Mouse (Mus musculus) kidney, embryonic 14.5 days (tissue): Measurements from ENCODE around the gene Fam126a. TPM values are rescaled to one million over a fixed set of nuclear protein-coding genes. Genes with fewer than 3 reads are reported as not detected.

ENCODE experiments used
- ATAC-seq: fragments of 200-750 bp; cut with Nextera tagmentation; 2 replicates; pipeline ENCODE4 v1.8.0; 2017; ENCODE audit warnings: moderate number of reproducible peaks, mild to moderate bottlenecking, moderate TSS enrichment, moderate library complexity; ENCODE audit not compliant: low FRiP score, low TSS enrichment
- H3K27ac ChIP-seq: fragments of 300-500 bp; sonication (generic); 2 replicates; pipeline ENCODE4 v1.5.1; 2014; ENCODE audit warnings: low read depth, mild to moderate bottlenecking, low read length, moderate library complexity, mixed read lengths
- H3K27me3 ChIP-seq: fragments of 300-500 bp; sonication (generic); 2 replicates; pipeline ENCODE4 v1.6.1; 2014; ENCODE audit warnings: mild to moderate bottlenecking, low read length; ENCODE audit not compliant: control insufficient read depth, insufficient read depth
- H3K36me3 ChIP-seq: fragments of 300-500 bp; sonication (generic); 2 replicates; pipeline ENCODE4 v1.6.1; 2014; ENCODE audit warnings: low read length, mixed read lengths; ENCODE audit not compliant: control insufficient read depth, insufficient read depth
- H3K4me1 ChIP-seq: fragments of 300-500 bp; sonication (generic); 2 replicates; pipeline ENCODE4 v1.6.1; 2014; ENCODE audit warnings: low read length, mixed read lengths; ENCODE audit not compliant: control insufficient read depth, insufficient read depth
- H3K4me2 ChIP-seq: fragments of 300-500 bp; sonication (generic); replicated peaks from 2 replicates; pipeline ENCODE4 v1.6.1; 2014; ENCODE audit warnings: low read depth, mild to moderate bottlenecking, low read length
- H3K4me3 ChIP-seq: fragments of 300-500 bp; sonication (generic); 2 replicates; pipeline ENCODE4 v1.5.1; 2014; ENCODE audit warnings: mild to moderate bottlenecking, low read length
- H3K9ac ChIP-seq: fragments of 300-500 bp; sonication (generic); 2 replicates; pipeline ENCODE4 v1.6.1; 2014; ENCODE audit warnings: low read depth, mild to moderate bottlenecking, low read length, moderate library complexity
- H3K9me3 ChIP-seq: fragments of 300-500 bp; sonication (generic); 2 replicates; pipeline ENCODE4 v1.6.1; 2016; ENCODE audit warnings: low read length; ENCODE audit not compliant: control insufficient read depth
- WGBS: fragments of 180-500 bp; shearing (Covaris S2); extraction: QIAGEN DNeasy Blood & Tissue Kit; methylation state at CpG from one replicate; pipeline ENCODE4 v1.1.7; 2014; 5-methylcytosine and 5-hydroxymethylcytosine counted together
- polyA plus RNA-seq: library from polyadenylated mRNA; unstranded; fragments of >200 nt; fragmentation: Nextera tagmentation; extraction: Ambion mirVana; gene quantifications from 2 replicates; pipeline ENCODE4 v1.2.1, GENCODE M21; 2014

Fam126a gene
- polyA plus RNA-seq, 1 experiment from 2014 or later, result 26.8 TPM

DNA sequence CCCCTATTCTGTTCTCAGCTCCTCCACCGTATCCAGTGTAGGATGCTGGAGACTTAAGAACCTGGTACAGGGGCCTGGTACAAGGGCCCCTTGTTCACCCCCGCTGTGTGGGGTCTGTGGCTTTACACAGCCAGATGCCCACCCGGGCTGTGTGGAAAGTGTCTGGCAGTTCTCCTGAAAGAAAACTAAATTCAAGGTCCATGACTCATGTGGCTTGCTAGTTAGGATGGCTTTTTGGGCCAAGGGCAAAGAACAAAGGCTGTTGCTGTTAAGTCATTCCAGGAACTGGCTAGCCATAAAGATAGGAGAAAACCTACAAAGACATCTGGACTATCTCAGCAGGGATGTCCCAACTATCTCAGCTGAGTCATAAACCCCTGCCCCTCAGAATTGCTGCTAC, 121.2 kb downstream of the Fam126a start:
- WGBS, result 90% methylated on average over 3 of the region's 3 CpGs
- Histone ChIP-seq H3K9me3 (peaks cover 8% of the 10 kb centered on the region; the same call in 1 of the 2 replicates), H3K27me3 (no peaks in the 10 kb centered on the region), H3K27ac (no peak overlapping the region), H3K4me3 (no peak overlapping the region), H3K4me2 (no peak overlapping the region), H3K9ac (no peak overlapping the region), H3K4me1 (0 out of 2 replicates have a peak, but pooled peaks cover 3% of the 10 kb centered on the region), H3K36me3 (no peaks in the 10 kb centered on the region)
- ATAC-seq, result no peak

- H3K27me3 ChIP-seq, result no peaks in the 10 kb centered on the region
- H3K4me1 ChIP-seq, result 0 out of 2 replicates have a peak, but pooled peaks cover 3% of the 10 kb centered on the region
- no peak overlapping the region for H3K4me3 ChIP-seq
- H3K9ac ChIP-seq, result no peak overlapping the region
- H3K27ac ChIP-seq, result no peak overlapping the region
- no peaks in the 10 kb centered on the region for H3K36me3 ChIP-seq
- 29% methylated on average over 4 of the region's 4 CpGs for WGBS
- no peak overlapping the region for H3K4me2 ChIP-seq
- H3K9me3 ChIP-seq, result peaks cover 8% of the 10 kb centered on the region; the same call in 1 of the 2 replicates
- ATAC-seq, result 0 out of 2 replicates have a peak, but pooled peaks have one; percentile 44
Observed at GRCm38 (mm10) chr5:23908486-23909090, 121.9 kb downstream of the Fam126a start.

- H3K36me3 ChIP-seq, result no peaks in the 10 kb centered on the region
- H3K9ac ChIP-seq, result no peak overlapping the region
- no peak for ATAC-seq
- H3K27ac ChIP-seq, result no peak overlapping the region
- no peak overlapping the region for H3K4me3 ChIP-seq
- H3K4me1 ChIP-seq, result 0 out of 2 replicates have a peak, but pooled peaks cover 3% of the 10 kb centered on the region
- H3K4me2 ChIP-seq, result no peak overlapping the region
- H3K9me3 ChIP-seq, result no peaks in the 10 kb centered on the region
- no peaks in the 10 kb centered on the region for H3K27me3 ChIP-seq
- 86% methylated on average over 2 of the region's 2 CpGs for WGBS
Observed at GRCm38 (mm10) chr5:23902221-23902620, 128.3 kb downstream of the Fam126a start.

- Histone ChIP-seq H3K4me2 (no peak overlapping the region), H3K27me3 (no peaks in the 10 kb centered on the region), H3K36me3 (no peaks in the 10 kb centered on the region), H3K4me1 (no peaks in the 10 kb centered on the region), H3K9me3 (no peaks in the 10 kb centered on the region), H3K4me3 (no peak overlapping the region), H3K27ac (no peak overlapping the region), H3K9ac (no peak overlapping the region)
- WGBS, result 64% methylated on average over 4 of the region's 4 CpGs
- ATAC-seq, result no peak
Observed at GRCm38 (mm10) chr5:23900190-23900589, 130.3 kb downstream of the Fam126a start.

- Histone ChIP-seq H3K4me1 (no peaks in the 10 kb centered on the region), H3K9ac (no peak overlapping the region), H3K27me3 (no peaks in the 10 kb centered on the region), H3K9me3 (no peaks in the 10 kb centered on the region), H3K4me3 (no peak overlapping the region), H3K36me3 (no peaks in the 10 kb centered on the region), H3K27ac (no peak overlapping the region), H3K4me2 (no peak overlapping the region)
- no peak for ATAC-seq
- 81% methylated on average over 11 of the region's 11 CpGs for WGBS
Observed at GRCm38 (mm10) chr5:23893864-23894771, 136.4 kb downstream of the Fam126a start.

- 67% methylated on average over 5 of the region's 5 CpGs for WGBS
- no peak overlapping the region for H3K4me2 ChIP-seq
- H3K4me1 ChIP-seq, result no peaks in the 10 kb centered on the region
- H3K27me3 ChIP-seq, result no peaks in the 10 kb centered on the region
- H3K36me3 ChIP-seq, result no peaks in the 10 kb centered on the region
- no peaks in the 10 kb centered on the region for H3K9me3 ChIP-seq
- H3K27ac ChIP-seq, result no peak overlapping the region
- H3K9ac ChIP-seq, result no peak overlapping the region
- no peak for ATAC-seq
- no peak overlapping the region for H3K4me3 ChIP-seq
Observed at GRCm38 (mm10) chr5:23893156-23893863, 137.2 kb downstream of the Fam126a start.

DNA sequence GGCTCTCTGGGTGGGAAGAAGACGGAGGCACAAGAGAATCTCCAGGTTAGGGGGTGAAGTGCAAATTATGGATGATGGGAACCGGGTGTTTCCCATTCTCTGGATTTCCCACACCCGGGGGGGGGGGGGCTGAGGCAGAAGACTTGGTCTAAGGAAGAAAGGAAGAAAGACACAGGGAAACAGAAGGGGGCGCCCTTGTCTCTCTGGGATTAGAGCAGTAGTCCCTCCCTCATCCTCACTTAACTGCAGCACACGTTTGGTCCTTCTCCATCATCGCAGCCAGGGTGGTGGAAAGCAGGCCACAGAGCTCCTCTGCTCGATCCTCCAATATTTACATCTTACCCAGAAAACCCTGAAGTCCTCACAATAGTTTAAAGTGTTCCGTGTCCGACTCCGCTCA, 139.8 kb downstream of the Fam126a start:
- WGBS, result 38% methylated on average over 10 of the region's 10 CpGs
- no peak overlapping the region for H3K9ac ChIP-seq
- H3K36me3 ChIP-seq, result no peaks in the 10 kb centered on the region
- H3K27ac ChIP-seq, result no peak overlapping the region
- H3K27me3 ChIP-seq, result no peaks in the 10 kb centered on the region
- no peak overlapping the region for H3K4me3 ChIP-seq
- H3K4me2 ChIP-seq, result no peak overlapping the region
- no peak for ATAC-seq
- H3K4me1 ChIP-seq, result no peaks in the 10 kb centered on the region
- H3K9me3 ChIP-seq, result no peaks in the 10 kb centered on the region

DNA sequence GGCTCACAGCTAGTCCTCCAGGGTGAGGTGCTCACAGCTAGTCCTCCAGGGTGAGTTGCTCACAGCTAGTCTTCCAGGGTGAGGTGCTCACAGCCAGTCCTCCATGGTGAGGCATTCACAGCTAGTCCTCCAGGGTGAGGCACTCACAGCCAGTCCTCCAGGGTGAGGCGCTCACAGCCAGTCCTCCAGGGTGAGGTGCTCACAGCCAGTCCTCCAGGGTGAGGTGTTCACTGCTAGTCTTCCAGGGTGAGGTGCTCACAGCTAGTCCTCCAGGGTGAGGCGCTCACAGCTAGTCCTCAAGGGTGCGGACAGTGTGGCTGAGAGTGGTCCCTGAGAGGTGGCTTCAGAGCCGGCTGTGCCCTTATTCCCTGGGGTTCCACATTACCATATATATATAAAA, 141.0 kb downstream of the Fam126a start:
- no peak for ATAC-seq
- 71% methylated on average over 4 of the region's 4 CpGs for WGBS
- Histone ChIP-seq H3K27me3 (no peaks in the 10 kb centered on the region), H3K4me1 (no peaks in the 10 kb centered on the region), H3K9me3 (peaks cover 2% of the 10 kb centered on the region; the same call in 1 of the 2 replicates), H3K4me2 (no peak overlapping the region), H3K27ac (no peak overlapping the region), H3K4me3 (no peak overlapping the region), H3K36me3 (no peaks in the 10 kb centered on the region), H3K9ac (no peak overlapping the region)
